Mouse (Mus musculus): Measurements from ENCODE around the gene Wwox. TPM values are rescaled to one million over a fixed set of nuclear protein-coding genes. Genes with fewer than 3 reads are reported as not detected.

The Wwox gene
- total and polyA plus RNA-seq, 3 experiments, result 7.6 to 61.8 (median 12.2) TPM

DNA sequence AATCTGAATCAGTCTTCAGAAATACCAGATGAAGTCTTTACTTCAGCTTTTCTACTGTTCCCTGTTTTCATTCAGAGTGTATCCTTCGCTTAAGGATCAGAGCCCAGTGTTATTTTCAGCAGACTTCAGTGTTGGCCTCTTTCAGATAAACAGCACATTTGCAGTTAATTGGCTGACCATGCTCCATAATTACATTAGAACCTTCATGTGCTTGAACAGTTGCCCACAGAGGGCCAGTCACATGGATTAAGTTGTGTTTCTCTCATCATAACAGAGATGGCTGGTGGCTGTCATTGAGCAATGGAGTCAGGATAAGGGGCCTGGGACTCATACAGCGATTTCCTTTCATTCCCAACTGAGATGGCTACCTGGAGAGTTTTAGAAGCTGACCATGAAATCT lies 166.2 kb downstream of the Wwox start:
- H3K79me2 ChIP-seq (ENCODE audit: control insufficient read depth, insufficient read depth, low read length, poor library complexity), result no peaks in the 10 kb centered on the region
- TF ChIP-seq BHLHE40 (IDR thresholded peaks at IDR 0.05; ENCODE audit: borderline replicate concordance, low read depth, low read length) (no peak), USF2 (IDR thresholded peaks at IDR 0.05; ENCODE audit: borderline replicate concordance in 1 of 2, insufficient read depth in 1 of 2, low read depth in 1 of 2, low read length in 2 of 2) (no peak), TAL1 (IDR thresholded peaks at IDR 0.05; ENCODE audit: low read length) (no peak), SIN3A (IDR thresholded peaks at IDR 0.05; ENCODE audit: low read length) (no peak), ETS1 (IDR thresholded peaks at IDR 0.05; ENCODE audit: low read depth, low read length) (no peak), POLR2AphosphoS5 (IDR thresholded peaks at IDR 0.05; ENCODE audit: borderline replicate concordance, low read depth, low read length) (no peak), MAFK (IDR thresholded peaks at IDR 0.05; ENCODE audit: borderline replicate concordance, low read depth, low read length) (no peak), ZC3H11A (IDR thresholded peaks at IDR 0.05; ENCODE audit: low read depth, low read length) (no peak), UBTF (IDR thresholded peaks at IDR 0.05; ENCODE audit: borderline replicate concordance, insufficient read depth, low read depth, low read length) (no peak), CTCF (IDR thresholded peaks at IDR 0.05 in 2 of 3, conservative IDR thresholded peaks at IDR 0.05 in 1 of 3; ENCODE audit: control insufficient read depth in 1 of 3, insufficient read depth in 1 of 3, low read depth in 2 of 3, low read length in 3 of 3, poor library complexity in 1 of 3, severe bottlenecking in 1 of 3) (no peak), CHD1 (IDR thresholded peaks at IDR 0.05; ENCODE audit: low read depth, low read length) (no peak), ZMIZ1 (IDR thresholded peaks at IDR 0.05; ENCODE audit: low read depth, low read length) (no peak), RCOR1 (IDR thresholded peaks at IDR 0.05; ENCODE audit: low read depth, low read length) (no peak), KAT2A (conservative IDR thresholded peaks at IDR 0.05; ENCODE audit: low read depth, low read length) (no peak), EP300 (IDR thresholded peaks at IDR 0.05; ENCODE audit: low read depth in 1 of 2, low read length in 2 of 2) (no peak), ZNF384 (IDR thresholded peaks at IDR 0.05; ENCODE audit: low read depth, low read length) (no peak), RAD21 (IDR thresholded peaks at IDR 0.05; ENCODE audit: low read depth, low read length) (no peak), NRF1 (IDR thresholded peaks at IDR 0.05; ENCODE audit: insufficient read depth, low read depth, low read length, poor library complexity, severe bottlenecking) (no peak)
- H3K4me3 ChIP-seq (ENCODE audit: control insufficient read depth in 1 of 2, insufficient read depth in 1 of 2, low read depth in 2 of 2, low read length in 2 of 2), result no peak overlapping the region
- H3K36me3 ChIP-seq (ENCODE audit: control insufficient read depth in 1 of 2, insufficient read depth in 2 of 2, low read length in 2 of 2), result no peaks in the 10 kb centered on the region
- H3K27ac ChIP-seq (ENCODE audit: control insufficient read depth, low read depth, low read length), result no peak overlapping the region
- H3K9ac ChIP-seq (ENCODE audit: control insufficient read depth, low read depth, low read length, poor library complexity, severe bottlenecking), result no peak overlapping the region
- H3K4me1 ChIP-seq (ENCODE audit: control insufficient read depth in 1 of 2, insufficient read depth in 2 of 2, low read length in 2 of 2), result no peaks in the 10 kb centered on the region
- no peak for DNase-seq (ENCODE audit: low read depth, low spot score)
- H3K9me3 ChIP-seq (replicated peaks; ENCODE audit: insufficient read depth, low read length), result no peaks in the 10 kb centered on the region
- H3K27me3 ChIP-seq (ENCODE audit: control insufficient read depth in 1 of 2, insufficient read depth in 2 of 2, low read length in 2 of 2), result no peaks in the 10 kb centered on the region

DNA sequence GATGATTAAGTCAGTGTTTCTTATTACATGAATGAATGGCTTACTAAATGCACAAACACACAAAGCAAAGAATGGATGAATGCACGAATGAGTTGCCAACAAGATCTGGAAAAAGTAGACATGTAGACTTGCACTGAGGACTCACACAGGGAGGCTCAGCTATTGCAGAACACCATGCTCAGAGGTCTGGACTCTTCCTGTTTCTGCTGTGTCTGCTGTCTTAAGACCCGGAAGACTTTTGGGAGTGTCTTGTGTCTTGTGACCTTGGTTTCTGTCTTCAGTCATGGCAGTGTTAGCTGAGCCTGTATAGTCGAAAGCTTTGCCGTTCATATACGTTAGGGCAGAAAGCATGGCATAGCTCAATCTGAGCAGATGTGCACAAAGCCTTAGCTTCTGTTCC lies 169.9 kb downstream of the Wwox start:
- H3K4me3 ChIP-seq (ENCODE audit: control insufficient read depth in 1 of 2, insufficient read depth in 1 of 2, low read depth in 2 of 2, low read length in 2 of 2), result no peak overlapping the region
- no peak overlapping the region for H3K27ac ChIP-seq (ENCODE audit: control insufficient read depth, low read depth, low read length)
- H3K36me3 ChIP-seq (ENCODE audit: control insufficient read depth in 1 of 2, insufficient read depth in 2 of 2, low read length in 2 of 2), result no peaks in the 10 kb centered on the region
- no peaks in the 10 kb centered on the region for H3K27me3 ChIP-seq (ENCODE audit: control insufficient read depth in 1 of 2, insufficient read depth in 2 of 2, low read length in 2 of 2)
- no peak for TF ChIP-seq BHLHE40 (IDR thresholded peaks at IDR 0.05; ENCODE audit: borderline replicate concordance, low read depth, low read length)
- TF ChIP-seq CHD2 (IDR thresholded peaks at IDR 0.05; ENCODE audit: low read length), result no peak
- no peak for TF ChIP-seq POLR2AphosphoS2 (IDR thresholded peaks at IDR 0.05; ENCODE audit: low read length)
- no peak for TF ChIP-seq KAT2A (conservative IDR thresholded peaks at IDR 0.05; ENCODE audit: low read depth, low read length)
- TF ChIP-seq NELFE (IDR thresholded peaks at IDR 0.05; ENCODE audit: low read depth, low read length), result no peak
- no peak for TF ChIP-seq EP300 (IDR thresholded peaks at IDR 0.05; ENCODE audit: low read depth in 1 of 2, low read length in 2 of 2)
- no peak for TF ChIP-seq ELF1 (IDR thresholded peaks at IDR 0.05; ENCODE audit: low read depth, low read length)
- no peak for TF ChIP-seq CHD1 (IDR thresholded peaks at IDR 0.05; ENCODE audit: low read depth, low read length)
- no peak for TF ChIP-seq UBTF (IDR thresholded peaks at IDR 0.05; ENCODE audit: borderline replicate concordance, insufficient read depth, low read depth, low read length)
- TF ChIP-seq TAL1 (IDR thresholded peaks at IDR 0.05; ENCODE audit: low read length), result no peak
- no peak overlapping the region for H3K9ac ChIP-seq (ENCODE audit: control insufficient read depth, low read depth, low read length, poor library complexity, severe bottlenecking)
- H3K9me3 ChIP-seq (replicated peaks; ENCODE audit: insufficient read depth, low read length), result no peaks in the 10 kb centered on the region
- no peak for DNase-seq (ENCODE audit: low read depth, low spot score)
- H3K79me2 ChIP-seq (ENCODE audit: control insufficient read depth, insufficient read depth, low read length, poor library complexity), result no peaks in the 10 kb centered on the region
- no peaks in the 10 kb centered on the region for H3K4me1 ChIP-seq (ENCODE audit: control insufficient read depth in 1 of 2, insufficient read depth in 2 of 2, low read length in 2 of 2)
